Mouse (Mus musculus) gastrocnemius, adult 8-10 months (tissue): ENCODE results near the gene Olfr689. TPM values are rescaled to one million over a fixed set of nuclear protein-coding genes. Genes with fewer than 3 reads are reported as not detected.
"Not testable (repeated sequence)": the region's sequence is repeated elsewhere in the genome, so short reads cannot be mapped to it uniquely, and the experiment has no call there.

Source experiments
- DNase-seq, 2 experiments: peaks; one replicate each; pipeline ENCODE4 v3.0.0; 2022; ENCODE audit warnings: low spot score in 2 of 2
- total RNA-seq, 4 experiments: library from RNA; stranded (reverse); gene quantifications; 2 replicates each; pipeline ENCODE4 v1.2.4; 2022

Olfr689 gene
- total RNA-seq: not detected

DNA sequence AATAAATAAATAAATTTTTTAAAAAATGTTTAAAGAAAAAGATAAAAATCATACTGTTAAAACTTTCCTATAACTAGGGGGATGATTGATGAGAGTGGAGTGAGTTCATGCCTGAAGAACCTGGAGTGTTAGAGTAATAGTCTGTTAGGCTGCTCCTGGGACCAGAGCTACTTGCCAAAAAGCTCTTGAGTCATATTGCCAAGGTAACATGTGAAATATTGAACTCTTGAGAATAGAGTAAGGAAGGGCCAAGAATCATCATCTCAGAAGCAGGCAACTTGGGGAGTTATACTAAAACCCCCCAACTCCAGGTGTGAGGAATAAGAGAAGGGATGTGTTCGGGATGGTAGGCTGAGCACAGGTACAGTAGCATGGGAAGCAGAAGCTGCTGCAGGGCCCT lies at the start of gene Olfr689:
Olfr689 (plus strand) TSS at position 301 of the 400 bp plus-strand sequence.
- DNase-seq: no peak

DNA sequence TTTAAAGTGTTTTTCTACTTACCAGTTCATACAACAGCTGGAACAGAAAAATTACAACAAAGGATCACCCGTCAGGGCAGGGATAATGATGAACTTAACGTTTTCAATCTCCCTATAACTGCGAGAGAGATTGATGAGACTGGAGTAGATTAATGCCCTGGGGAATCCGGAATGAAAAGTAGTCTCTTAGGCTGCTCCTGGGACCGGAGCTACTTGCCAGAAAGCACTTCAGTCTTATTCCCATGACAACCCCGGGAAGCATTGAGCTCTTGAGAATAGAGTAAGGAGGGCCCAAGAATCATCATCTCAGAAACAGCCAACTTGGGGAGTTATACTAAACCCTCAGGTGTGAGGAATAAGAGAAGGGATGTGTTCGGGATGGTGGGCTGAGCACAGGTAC lies 38.5 kb upstream of the Olfr689 start:
- no peak for DNase-seq

- DNase-seq: no peak
Observed at GRCm38 (mm10) chr7:105287795-105288194, 23.2 kb upstream of the Olfr689 start, which contains the start of gene Olfr688. TSS of gene Olfr688 (plus strand) at chr7:105288095.

DNA sequence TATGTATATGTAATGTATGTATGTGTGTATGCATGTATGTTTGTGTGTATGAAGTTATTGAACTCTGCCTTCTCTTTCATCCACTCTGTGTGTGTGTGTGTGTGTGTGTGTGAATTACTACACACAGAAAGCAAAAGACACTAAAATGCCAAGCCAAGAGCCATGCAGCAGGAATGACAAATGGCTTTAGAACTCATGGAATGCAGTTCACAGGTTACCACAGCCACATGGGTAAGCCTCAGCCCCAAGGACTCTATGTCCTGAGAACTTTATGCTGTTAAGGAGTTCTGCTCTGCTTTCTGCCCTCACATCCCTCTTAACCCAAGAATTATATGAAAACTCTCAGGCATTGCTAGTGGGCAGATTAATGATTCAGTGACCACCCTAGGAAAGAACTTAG lies 20.9 kb upstream of the Olfr689 start:
- DNase-seq: no peak

GRCm38 (mm10) chr7:105325302-105325701 lies 14.3 kb downstream of the Olfr689 start:
- DNase-seq: no peak

DNA sequence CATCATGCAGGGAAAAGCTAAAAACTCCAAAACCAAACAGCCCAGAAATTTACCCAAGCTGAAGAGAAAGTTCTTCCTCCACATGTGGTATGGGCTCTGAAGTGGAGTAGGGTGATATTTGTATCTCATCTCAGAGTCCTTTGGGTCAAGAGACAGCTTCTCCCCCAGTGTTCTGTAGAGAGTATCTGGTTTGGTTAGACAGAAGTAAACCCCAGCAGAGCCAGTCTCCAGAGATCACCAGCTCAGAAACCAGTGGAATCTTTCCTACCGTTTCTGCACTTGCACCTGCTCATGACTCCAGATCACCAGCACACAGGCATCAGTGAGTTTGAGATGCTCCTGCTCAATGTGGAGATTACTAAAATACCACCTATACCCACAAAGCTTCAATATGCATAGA lies 23.0 kb downstream of the Olfr689 start, which contains the start of gene Olfr690:
Olfr690 (minus strand) TSS at position 101 of the 400 bp plus-strand sequence.
- no peak for DNase-seq

GRCm38 (mm10) chr7:105342170-105342569 lies 31.2 kb downstream of the Olfr689 start, which contains the start of gene Olfr691:
TSS of gene Olfr691 (minus strand) at chr7:105342270.
- no peak for DNase-seq

DNA sequence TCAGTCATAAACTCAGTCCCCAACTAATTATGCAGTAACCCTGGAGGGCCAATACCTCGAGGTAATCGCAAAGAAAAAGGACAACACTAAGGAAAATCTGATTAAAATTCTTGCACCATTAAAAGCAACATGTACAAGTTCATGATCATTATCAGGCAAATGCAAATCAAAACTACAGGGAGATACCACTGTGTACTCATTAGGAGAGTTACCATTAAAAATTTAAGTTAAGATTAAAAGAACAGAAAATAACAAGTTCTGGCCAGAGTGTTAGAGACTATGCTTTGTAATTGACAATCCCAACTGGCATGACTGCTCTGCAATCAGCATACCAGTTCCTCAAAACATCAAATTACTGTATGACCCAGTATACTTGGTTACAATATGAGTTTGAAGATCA lies 31.8 kb downstream of the Olfr689 start:
- DNase-seq: no peak

DNA sequence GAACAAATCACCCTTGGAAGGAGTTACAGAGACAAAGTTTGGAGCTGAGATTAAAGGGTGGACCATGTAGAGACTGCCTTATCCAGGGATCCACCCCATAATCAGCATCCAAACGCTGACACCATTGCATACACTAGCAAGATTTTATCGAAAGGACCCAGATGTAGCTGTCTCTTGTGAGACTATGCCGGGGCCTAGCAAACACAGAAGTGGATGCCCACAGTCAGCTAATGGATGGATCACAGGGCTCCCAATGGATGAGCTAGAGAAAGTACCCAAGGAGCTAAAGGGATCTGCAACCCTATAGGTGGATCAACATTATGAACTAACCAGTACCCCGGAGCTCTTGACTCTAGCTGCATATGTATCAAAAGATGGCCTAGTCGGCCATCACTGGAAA lies 45.1 kb downstream of the Olfr689 start:
- DNase-seq: not testable (repeated sequence)

DNA sequence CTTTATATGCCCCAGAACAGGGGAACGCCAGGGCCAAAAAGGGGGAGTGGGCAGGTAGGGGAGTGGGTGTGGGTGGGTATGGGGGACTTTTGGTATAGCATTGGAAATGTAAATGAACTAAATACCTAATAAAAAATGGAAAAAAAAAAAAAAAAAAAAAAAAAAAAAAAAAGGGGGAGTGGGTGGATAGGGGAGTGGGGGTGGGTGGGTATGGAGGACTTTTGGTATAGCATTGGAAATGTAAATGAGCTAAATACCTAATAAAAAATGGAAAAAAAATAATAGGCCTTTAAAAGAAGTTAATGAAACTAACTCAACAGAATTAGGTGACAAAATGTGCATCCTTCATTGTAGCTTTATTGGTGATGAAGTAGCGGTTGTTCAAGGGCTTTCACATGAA lies 45.5 kb downstream of the Olfr689 start:
- DNase-seq: not testable (repeated sequence)

DNA sequence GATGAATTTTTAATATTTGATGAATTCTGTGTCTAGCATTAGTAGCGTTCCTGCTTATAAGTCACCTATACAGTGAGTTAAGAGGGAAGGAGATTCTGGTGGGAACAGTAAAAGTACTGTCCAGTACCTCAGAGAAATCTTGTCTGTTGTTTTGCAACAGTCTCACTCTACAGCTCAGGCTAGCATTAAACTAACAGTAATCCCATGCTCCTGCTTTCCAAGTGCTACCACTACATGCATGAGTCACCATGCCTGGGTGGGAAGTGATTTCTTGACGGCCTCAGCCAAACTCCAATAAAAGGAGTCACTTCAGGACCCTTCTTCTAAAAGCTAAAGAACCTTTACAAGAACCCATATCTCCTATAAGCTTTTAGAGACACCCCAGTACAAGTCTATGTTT lies 50.7 kb downstream of the Olfr689 start:
- DNase-seq: no peak

DNA sequence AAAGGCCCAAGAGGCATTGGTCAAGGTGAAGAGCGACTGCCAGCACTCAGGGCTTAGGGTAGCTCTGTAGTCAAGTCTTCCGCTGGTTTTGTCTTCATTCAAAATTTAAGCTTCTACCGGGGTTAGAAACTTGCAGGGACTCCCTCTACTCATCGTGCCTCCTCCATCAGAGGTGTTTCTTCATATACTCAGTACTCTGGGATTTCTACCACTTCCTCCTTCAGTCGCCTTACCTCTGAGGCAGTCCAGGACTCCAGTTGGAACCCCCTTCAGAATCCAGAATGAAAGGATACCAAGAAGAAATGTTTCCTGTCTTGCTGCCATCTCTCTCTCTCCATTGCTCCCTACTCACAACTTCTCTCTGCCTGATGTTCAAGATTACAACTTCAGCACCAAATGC lies 56.3 kb downstream of the Olfr689 start:
- DNase-seq: no peak

- DNase-seq: no peak
Observed at GRCm38 (mm10) chr7:105367930-105368329, 57.0 kb downstream of the Olfr689 start, which contains the start of gene Olfr692. TSS of gene Olfr692 (plus strand) at chr7:105368230.

- no peak for DNase-seq
Observed at GRCm38 (mm10) chr7:105368521-105368920, 57.6 kb downstream of the Olfr689 start.

Other genes starting within 250 kb of the Olfr689 start
- gene Olfr678, start 246.7 kb upstream of the Olfr689 start, total RNA-seq: not detected
- not detected for gene Olfr679, start 230.0 kb upstream of the Olfr689 start, total RNA-seq
- not detected for gene Olfr680-ps1, start 218.3 kb upstream of the Olfr689 start, total RNA-seq
- gene Olfr681, start 194.3 kb upstream of the Olfr689 start, total RNA-seq: not detected
- gene Olfr683, start 164.2 kb upstream of the Olfr689 start, total RNA-seq: not detected
- gene Olfr684, start 147.5 kb upstream of the Olfr689 start, total RNA-seq: not detected
- gene Olfr685, start 125.2 kb upstream of the Olfr689 start, total RNA-seq: not detected
- gene Olfr686, start 103.7 kb upstream of the Olfr689 start, total RNA-seq: not detected
- not detected for gene Olfr688, start 23.1 kb upstream of the Olfr689 start, total RNA-seq
- not detected for gene Olfr690, start 22.9 kb downstream of the Olfr689 start, total RNA-seq
- not detected for gene Olfr691, start 31.1 kb downstream of the Olfr689 start, total RNA-seq
- gene Olfr692, start 57.1 kb downstream of the Olfr689 start, total RNA-seq: not detected
- gene Gm5901, start 63.9 kb downstream of the Olfr689 start, total RNA-seq: not detected
- gene Fam160a2, start 88.9 kb downstream of the Olfr689 start, total RNA-seq: 10 to 100 TPM; 10.6 to 14.2 (median 11.8) TPM
- not detected for gene Cnga4, start 93.4 kb downstream of the Olfr689 start, total RNA-seq
- not detected for gene Cckbr, start 114.6 kb downstream of the Olfr689 start, total RNA-seq
- 10 to 100 TPM in 1 of 4 experiments, 1 to 10 TPM in 3; 3.5 to 10.5 (median 6.7) TPM for gene Cavin3, start 171.1 kb downstream of the Olfr689 start, total RNA-seq
- gene Smpd1, start 243.2 kb downstream of the Olfr689 start, total RNA-seq: 10 to 100 TPM; 47.6 to 60.6 (median 56.7) TPM